Mouse (Mus musculus) layer of hippocampus, adult 6 months (tissue): ENCODE results near the gene Sh2d3c. TPM values are rescaled to one million over a fixed set of nuclear protein-coding genes. Genes with fewer than 3 reads are reported as not detected.

Experiments
- long read RNA-seq, 2 experiments: library from polyadenylated mRNA; unstranded; transcript quantifications; one replicate each; pipeline ENCODE4 v2.0.0; 2019 to 2020
- microRNA-seq: library from miRNA; unstranded; fragments of <30 nt; microRNA quantifications from one replicate; pipeline ENCODE4 v1.2.0, GENCODE M21; 2020
- polyA plus RNA-seq: library from polyadenylated mRNA; unstranded; fragments of <200 nt; fragmentation: Nextera tagmentation; gene quantifications from 2 replicates; pipeline ENCODE4 v1.2.3, GENCODE M21; 2021

The Sh2d3c gene
- polyA plus RNA-seq, result 21.5 and 27.3 TPM in 2 replicates
- long read RNA-seq, experiment 1, partial matches to known transcripts, result 4 of 14 reads
- long read RNA-seq, experiment 1, other reads (novel, unspliced or antisense), result 10 of 14 reads
- long read RNA-seq, experiment 2, transcript Sh2d3c-202 (11 exons, 3,107 nt), result major isoform, 10 of 69 reads
- long read RNA-seq, experiment 2, partial matches to known transcripts, result 13 of 69 reads
- long read RNA-seq, experiment 2, other reads (novel, unspliced or antisense), result 46 of 69 reads

DNA sequence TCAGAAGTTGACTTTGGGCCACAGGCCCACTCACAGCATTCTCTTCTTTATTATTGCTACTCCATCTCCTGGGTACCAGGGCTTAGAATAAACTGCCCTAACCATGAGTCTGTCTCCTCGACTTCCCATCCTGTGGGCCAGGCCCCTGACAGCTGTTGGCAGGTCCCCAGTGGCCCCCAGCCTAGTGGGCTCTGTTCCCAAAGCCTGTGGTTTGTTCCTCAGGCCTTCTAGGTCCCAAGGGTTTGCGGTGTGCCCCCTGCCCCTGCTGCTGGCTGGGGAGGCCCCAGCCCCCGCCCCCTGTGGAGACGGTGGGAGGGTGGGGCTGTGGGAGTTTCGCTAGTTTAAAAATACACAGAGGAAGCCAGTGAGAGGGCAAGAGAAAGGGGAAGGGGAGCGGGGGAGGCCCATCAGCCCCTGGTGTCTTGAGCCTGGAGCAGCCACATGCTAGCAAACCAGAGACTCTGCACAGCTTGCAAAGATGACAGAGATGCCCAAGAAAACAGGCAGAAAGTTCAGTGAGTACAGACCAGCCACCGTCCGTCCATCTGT, at the start of gene Sh2d3c:
Sh2d3c (plus strand) TSS at position 375 of the 549 bp plus-strand sequence.

DNA sequence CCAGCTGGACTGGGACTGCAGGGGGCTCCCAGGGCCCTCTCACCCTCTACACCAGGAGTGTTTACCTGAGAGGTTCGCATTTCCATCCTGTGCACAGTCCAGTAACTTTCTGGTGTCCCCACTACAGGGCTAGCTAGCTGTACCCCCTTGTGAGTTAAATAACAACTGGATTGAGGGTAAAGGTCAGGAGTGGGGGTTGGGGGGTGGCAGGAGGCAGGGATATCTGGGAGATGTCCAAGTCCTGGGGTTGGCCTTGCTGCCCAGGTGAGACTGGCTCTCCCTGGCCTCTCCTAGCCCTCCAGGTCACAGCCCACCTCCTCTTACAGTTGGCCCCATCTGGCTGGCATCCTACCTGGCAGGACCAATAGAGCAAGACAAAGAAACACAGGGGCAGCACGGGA, 16.8 kb upstream of the Sh2d3c start, which contains the start of gene Fpgs:
Fpgs (minus strand) TSS at position 125 of the 401 bp plus-strand sequence.

DNA sequence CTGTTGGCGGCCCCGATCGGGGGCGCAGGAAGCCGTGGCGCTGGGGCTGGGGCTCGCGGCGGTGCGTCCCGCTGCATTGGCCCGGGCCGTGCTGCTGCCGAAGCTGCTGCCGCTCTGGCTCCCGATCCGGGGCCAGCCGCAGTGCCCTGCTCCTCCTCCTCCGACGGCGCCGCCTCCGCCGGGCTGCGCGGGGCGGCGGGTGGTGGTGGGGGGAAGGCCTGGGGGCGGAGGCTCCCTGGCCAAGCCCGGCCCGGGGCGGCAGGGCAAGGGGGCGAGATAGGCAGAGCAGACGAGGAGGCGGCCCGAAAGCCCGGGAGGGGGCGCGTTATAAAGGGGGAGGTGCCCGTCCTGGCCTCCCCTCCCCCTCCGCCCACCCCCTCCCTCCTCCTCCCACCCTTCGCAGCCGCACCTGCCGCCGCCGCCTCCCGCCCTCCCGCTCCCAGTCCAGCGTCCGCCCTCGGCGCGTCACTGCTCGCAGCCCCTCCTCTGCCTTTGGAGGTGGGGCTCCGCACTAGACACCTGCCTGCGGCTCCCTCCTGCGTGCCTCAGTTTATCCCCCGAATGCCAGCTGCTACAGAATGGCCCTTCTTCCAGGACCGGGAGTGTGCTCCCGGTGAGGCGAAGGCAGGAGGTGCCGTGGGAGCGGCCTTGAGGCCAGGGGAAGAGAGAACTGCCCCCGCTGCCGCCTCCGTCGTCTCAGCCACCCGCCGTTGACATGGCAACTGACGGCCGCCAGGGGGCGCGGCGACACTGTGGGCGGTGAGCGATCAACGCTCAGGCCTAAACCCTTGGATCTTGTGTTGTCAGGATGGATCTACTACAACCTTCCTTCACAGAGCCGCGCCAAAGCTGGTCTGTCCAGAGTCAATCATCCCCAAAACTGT, 7.7 kb upstream of the Sh2d3c start, which contains the start of gene Cdk9:
Cdk9 (minus strand) TSS at position 143 of the 884 bp plus-strand sequence.

DNA sequence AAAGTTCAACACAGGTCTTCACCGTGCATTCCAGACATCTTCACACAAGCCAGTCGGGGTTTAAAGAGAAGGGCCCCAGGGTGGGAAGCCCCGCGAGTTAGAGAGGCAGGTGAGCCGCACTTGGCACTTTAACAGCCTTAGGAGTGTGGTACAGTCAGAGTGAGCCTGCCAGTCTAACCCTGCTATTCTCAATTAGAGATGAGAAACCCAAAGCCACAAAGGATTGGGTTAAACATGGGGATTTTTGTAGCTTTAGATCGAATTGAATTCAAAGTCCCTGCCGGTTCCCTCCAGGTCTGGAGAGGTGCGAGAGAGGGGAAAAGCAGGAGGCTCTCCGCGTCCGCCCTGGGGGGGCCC, 20.0 kb downstream of the Sh2d3c start, which contains the start of gene 6330409D20Rik:
6330409D20Rik (minus strand) TSS at position 101 of the 357 bp plus-strand sequence.

DNA sequence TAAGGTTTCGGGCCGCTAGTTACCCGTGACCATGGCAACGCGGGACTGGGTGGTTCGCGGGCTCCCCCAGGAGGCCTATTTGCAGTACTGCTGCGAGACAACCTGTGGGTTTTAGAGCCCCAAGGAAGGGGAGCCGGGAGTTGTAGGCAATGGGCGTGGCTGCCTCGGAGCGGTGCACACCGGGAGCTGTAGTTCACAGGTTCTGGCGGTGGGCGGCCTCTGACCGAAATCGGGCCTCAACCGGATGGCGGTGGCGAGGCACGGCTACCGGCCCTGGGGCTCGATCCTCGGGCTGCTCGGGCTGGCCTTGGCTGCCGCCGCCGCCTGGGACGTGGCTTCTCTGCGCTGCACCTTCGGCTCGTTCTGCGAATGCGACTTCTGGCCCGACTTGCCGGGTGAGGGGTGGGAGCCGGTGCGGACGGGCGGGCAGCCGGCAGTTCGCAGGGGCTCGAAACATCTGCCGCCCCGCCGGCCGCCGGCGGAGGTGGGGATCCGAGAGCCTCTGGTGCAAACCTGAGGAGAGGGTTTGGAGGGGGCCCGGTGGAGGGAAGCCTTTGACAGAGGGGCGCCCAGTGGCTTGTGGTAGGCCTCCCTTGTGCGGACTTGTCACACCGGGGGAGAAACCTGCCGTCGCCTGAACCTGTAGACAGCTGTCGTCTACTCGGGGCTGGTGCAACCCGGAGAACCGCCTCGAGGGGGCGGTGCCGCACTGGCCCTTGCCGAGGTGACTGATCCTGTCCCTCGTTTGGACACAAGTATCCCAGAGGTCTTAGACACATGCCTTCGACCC, 36.4 kb downstream of the Sh2d3c start, which contains the start of gene Tor2a:
Tor2a (plus strand) TSS at position 179 of the 790 bp plus-strand sequence.

DNA sequence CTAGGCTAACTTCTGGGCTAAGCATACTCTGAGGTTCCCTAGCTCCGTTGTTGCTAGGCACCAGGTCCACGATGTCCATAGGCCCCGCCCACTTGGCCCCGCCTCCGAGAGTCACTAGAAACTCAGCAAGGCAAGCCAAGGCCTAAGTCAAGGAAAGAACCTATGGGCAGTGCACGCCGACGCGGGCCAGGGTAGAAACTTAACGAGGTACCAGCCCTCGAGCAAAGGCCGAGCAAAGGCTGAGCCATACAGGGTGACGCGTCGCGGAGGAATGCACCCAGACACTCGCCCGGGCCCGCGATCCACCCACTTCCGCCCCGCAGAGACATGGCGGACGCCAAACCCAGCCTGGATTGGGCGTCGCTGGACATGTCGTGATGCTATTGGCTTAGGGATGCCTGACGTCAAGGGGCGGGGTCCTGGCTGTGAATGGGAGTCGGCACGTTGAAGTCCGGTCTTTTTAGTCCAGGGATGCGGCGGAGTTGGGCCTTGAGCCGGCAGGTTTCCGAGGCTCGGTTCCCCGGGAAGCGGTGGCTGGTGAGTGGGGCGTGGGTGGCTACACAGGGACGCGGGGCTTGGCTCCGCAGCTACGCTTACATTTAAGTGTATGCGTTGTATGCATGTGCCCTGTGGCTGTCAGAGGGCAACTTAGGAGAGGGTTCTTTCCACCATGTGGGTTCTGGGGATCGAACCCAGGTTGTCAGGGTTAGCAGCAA, 54.7 kb downstream of the Sh2d3c start, which contains the start of the genes Ttc16 and Ptrh1:
Ttc16 (minus strand) TSS at position 275 of the 716 bp plus-strand sequence.
Ptrh1 (plus strand) TSS at position 428 of the 716 bp plus-strand sequence.

DNA sequence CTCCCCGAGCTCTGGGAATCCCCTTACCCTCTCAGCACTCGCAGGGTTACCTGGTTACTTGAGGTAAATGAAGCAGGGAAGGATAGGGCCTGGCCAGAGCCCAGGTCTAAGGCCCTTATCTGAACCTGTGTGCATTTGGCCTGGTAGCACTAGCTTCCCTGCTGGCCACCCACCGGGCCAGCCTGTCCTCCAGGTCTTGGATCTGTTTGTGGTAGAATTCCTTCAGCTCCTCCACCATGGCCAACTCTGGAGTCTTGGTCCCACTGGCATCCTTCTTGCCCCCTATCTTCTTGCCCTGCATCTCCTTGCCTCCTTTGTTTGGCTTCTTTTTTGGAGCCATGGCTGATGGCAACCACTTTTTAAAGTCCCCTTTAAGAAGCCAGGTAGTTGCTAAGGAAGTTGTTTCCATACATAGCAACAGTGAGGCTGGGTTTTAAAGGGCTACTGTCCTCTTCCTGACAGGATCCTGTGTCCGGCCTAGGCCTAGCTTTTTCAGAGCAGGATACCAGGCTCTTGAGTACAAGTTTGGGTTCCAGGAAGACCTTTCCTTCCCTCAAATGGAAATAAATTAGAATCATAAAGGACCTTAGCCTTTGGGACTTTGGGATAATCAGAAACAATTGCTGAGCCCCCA, 63.3 kb downstream of the Sh2d3c start, which contains the start of gene Cfap157:
Cfap157 (minus strand) TSS at position 381 of the 634 bp plus-strand sequence.

Small RNAs within 50 kb of the gene (microRNA-seq; reads per million reads assigned to microRNA genes)
- gene Gm47291 (not detected), gene Mir2861 (not detected), gene Mir3960 (not detected), gene Mir8093 (not detected)

Other genes with a start within 250 kb of the Sh2d3c start
- 24.3 and 34.4 TPM in 2 replicates for gene Fam102a, start 185.7 kb upstream of the Sh2d3c start, polyA plus RNA-seq
- 150 and 152 TPM in 2 replicates for gene Dpm2, start 150.2 kb upstream of the Sh2d3c start, polyA plus RNA-seq
- gene Pip5kl1, start 146.3 kb upstream of the Sh2d3c start, polyA plus RNA-seq, result 0.95 and 1.2 TPM in 2 replicates
- gene 9430097D07Rik, start 145.4 kb upstream of the Sh2d3c start, polyA plus RNA-seq, result 0.25 and 0.26 TPM in 2 replicates
- gene St6galnac4, start 134.0 kb upstream of the Sh2d3c start, polyA plus RNA-seq, result 36.2 and 41.8 TPM in 2 replicates
- gene St6galnac6, start 121.3 kb upstream of the Sh2d3c start, polyA plus RNA-seq, result 10.3 and 11.1 TPM in 2 replicates
- 96.4 and 102 TPM in 2 replicates for gene Ak1, start 99.3 kb upstream of the Sh2d3c start, polyA plus RNA-seq
- 14.0 and 18.7 TPM in 2 replicates for gene Eng, start 74.5 kb upstream of the Sh2d3c start, polyA plus RNA-seq
- 6.2 and 6.9 TPM in 2 replicates for gene Fpgs, start 16.9 kb upstream of the Sh2d3c start, polyA plus RNA-seq
- 12.5 and 15.1 TPM in 2 replicates for gene Cdk9, start 8.0 kb upstream of the Sh2d3c start, polyA plus RNA-seq
- 0.41 and 0.60 TPM in 2 replicates for gene 6330409D20Rik, start 20.0 kb downstream of the Sh2d3c start, polyA plus RNA-seq
- gene Tor2a, start 36.2 kb downstream of the Sh2d3c start, polyA plus RNA-seq, result 49.3 and 49.8 TPM in 2 replicates
- 0.33 and 0.49 TPM in 2 replicates for gene Ttc16, start 54.6 kb downstream of the Sh2d3c start, polyA plus RNA-seq
- 7.0 and 7.9 TPM in 2 replicates for gene Ptrh1, start 54.7 kb downstream of the Sh2d3c start, polyA plus RNA-seq
- 0.60 and 1.1 TPM in 2 replicates for gene Cfap157, start 63.4 kb downstream of the Sh2d3c start, polyA plus RNA-seq
- 256 and 296 TPM in 2 replicates for gene Stxbp1, start 126.2 kb downstream of the Sh2d3c start, polyA plus RNA-seq
- 3.9 and 5.1 TPM in 2 replicates for gene Fam129b, start 155.1 kb downstream of the Sh2d3c start, polyA plus RNA-seq
- 411 and 455 TPM in 2 replicates for gene Rpl12, start 240.5 kb downstream of the Sh2d3c start, polyA plus RNA-seq
- 7.7 and 9.4 TPM in 2 replicates for gene Lrsam1, start 240.6 kb downstream of the Sh2d3c start, polyA plus RNA-seq